Mouse (Mus musculus) olfactory bulb, adult 2 months (tissue): ENCODE measurements around the gene Iqgap1.

Source experiments
- CTCF ChIP-seq: fragments of 200-500 bp; IDR thresholded peaks from 2 replicates; pipeline ENCODE4 v1.5.1; 2012; ENCODE audit warnings: low read depth, mild to moderate bottlenecking, low read length, moderate library complexity; ENCODE audit not compliant: insufficient read depth
- POLR2A ChIP-seq: fragments of 200-500 bp; IDR thresholded peaks from 2 replicates; pipeline ENCODE4 v1.6.1; 2012; ENCODE audit warnings: mild to moderate bottlenecking, low read depth, low read length, moderate library complexity; ENCODE audit not compliant: insufficient read depth

DNA sequence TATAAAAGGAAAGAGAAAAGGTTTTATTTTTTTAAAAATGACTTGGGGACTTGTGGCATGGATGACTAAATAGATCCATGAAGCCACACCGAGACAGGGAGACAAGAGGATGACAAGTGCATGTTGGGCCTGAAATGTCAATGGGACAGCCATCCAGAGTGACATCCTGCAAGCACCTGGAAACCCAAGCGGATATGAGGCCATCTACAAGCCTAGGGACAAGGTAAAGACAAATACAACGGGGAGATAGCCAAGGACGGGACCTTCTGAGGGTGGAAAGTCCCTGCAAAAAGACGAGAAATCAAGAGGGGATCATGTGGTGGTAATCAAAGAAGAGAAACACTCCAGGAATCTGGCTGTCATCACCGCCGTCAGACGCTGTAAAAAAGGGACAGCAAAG is 48.6 kb downstream of the Iqgap1 start:
- TF ChIP-seq POLR2A (no peak), CTCF (no peak)
